Mouse (Mus musculus) induced T-regulatory cell, adult 2 months (primary cell): ENCODE measurements around the gene Sipa1.
"Not testable (repeated sequence)": the region's sequence is repeated elsewhere in the genome, so short reads cannot be mapped to it uniquely, and the experiment has no call there.

Source experiments
- DNase-seq: peaks from one replicate; pipeline ENCODE4 v3.0.0-alpha.2; 2012; ENCODE audit warnings: low read depth

The Sipa1 gene

DNA sequence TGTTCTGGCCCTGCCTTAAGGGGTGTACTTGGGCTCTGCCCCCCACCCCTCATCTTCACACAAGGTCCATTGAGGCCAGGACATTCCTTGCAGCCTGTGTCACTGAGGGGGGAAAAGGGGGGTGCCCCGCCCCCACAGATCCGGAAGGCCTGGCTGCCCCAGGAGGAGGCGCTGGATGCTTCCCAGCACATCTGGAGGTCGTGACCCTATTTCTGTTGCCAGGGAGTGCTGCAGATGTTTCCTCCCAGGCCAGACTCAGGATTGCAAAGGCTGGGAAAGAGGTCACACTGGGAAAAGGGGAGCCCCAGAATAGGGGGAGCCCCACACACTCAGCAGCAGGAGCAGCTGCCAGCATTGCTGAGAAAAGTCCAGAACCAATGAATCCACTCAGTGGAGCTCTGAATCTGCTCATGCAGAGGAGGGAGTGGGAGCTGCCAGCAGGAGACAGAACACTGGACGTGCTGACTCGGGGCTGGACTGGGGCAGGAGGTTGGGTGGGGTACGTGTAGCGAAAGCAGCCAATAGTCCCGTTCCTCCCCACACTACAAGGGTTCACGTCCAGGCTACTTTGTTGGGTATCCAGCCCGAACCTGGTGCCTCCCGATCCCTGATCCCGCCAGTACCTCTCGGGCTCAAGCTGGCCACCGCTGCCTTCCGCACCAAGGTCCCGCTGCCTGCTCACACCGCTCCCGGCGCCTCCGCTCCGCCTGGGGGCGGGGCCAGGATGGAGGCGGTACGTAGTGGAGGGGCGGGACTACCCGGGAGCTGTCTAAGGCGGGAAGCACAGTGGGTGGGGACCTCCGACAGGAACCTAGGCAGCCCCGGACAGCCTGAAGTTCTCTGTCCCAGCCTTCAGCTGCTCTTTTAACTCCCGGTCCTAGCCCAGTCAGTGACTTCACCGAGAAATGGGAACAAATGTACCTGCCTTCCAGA is at the start of gene Sipa1:
TSS of gene Sipa1 (minus strand) at position 727 of the 933 bp plus-strand sequence.
- DNase-seq, result peak; percentile 95

DNA sequence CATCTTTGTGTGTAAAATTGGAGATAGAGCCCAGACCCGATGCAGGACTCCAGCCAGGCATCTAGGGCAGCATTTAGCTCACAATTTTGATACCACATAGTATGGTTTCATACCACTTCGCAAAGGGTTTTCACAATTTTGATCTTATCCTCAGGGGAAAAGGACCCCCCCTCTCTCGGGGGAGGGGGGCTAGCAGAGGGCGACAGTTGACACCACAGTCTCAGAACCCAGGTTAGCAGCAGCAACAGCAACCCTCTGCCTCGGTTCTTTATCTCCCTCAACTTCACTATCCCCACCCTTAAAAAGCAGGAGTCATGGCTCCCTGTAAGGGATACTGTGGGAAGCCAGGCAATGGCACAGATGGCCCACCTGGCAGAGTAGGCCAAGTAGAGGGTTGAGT is 49.7 kb upstream of the Sipa1 start:
- no peak for DNase-seq

DNA sequence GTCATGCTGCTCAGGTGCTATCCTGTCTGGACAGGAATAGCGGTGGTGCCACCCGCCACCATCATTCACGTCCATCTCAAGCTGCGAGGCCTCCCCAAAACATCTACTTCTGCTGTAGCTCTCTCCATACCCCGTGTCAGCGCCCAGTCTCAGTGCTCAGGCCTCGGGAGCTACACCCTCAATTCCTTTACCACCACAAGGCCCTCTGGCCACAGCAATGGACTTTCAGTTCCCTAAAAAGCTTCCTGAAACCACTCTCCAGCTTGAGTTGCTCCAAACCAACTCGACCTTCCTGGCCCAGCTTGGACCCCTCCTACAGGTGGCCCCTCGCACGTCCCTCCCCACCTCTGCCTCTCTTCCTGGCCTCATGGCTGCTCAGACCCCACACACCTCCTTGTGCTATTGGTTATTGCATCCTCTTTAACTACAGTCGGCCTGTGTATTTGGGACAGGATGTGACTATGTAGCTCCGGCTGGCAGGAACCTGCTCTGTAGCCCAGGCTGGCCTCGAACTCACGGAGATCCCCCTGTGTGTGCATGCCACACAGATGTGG is 48.5 kb upstream of the Sipa1 start:
- no peak for DNase-seq

DNA sequence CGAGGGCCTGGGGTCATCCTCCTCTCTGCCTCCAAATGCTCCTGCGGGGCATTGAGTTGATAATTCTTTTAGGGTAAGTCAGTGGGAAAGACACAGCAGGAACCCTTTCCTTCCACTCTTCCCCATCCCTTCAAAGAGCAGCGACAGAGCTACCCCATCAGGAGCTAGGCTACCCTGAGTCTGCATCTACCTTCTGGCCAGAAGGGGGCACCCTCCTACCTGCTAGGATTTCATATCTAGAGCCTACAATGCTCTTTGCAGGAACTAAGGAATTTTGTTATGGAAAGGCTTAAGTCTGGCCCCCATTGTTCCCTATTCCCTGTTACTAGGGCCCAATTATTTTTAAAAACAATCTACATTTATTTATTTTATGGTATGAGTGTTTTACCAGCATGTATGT is 47.7 kb upstream of the Sipa1 start:
- DNase-seq, result peak; percentile 84

DNA sequence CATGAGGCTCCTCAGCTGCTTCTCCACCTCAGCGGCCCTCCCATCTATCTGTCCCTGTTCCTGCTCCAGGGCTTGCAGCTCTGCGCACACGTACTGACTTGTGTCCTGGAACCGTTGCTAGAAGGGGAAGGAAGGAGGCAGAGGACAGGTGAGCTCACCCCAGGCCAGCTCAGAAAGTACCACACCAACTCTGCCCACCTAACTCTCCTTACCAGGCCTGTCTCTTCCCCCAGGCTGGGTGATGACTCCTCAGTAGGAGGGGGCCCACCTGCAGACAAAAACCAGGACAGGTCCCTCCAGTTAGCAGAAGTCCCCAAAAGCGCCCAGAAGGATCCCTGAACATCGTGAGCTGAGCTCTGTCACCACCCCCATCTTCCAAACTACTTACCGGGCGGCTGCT is 47.1 kb upstream of the Sipa1 start:
- no peak for DNase-seq

DNA sequence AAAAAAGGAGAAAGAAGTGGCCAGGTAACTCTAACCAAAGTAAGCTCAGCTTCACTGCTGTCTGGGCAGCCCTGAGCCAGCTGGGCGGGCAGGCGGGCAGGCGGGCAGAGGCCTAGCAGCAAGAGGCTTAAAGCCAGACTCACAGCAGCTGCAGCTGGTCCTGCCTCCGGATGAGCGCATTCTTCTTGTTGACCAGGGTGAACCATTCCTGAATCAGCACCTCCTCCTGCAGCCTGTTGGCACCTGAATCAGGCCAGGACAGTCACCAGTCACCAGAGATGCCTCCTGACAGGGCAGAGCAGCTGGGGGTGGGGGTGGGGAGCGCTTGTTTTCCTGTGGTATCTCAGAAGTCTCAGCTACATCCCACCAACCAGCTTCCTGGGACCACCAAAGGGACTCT is 46.6 kb upstream of the Sipa1 start:
- DNase-seq, result no peak

DNA sequence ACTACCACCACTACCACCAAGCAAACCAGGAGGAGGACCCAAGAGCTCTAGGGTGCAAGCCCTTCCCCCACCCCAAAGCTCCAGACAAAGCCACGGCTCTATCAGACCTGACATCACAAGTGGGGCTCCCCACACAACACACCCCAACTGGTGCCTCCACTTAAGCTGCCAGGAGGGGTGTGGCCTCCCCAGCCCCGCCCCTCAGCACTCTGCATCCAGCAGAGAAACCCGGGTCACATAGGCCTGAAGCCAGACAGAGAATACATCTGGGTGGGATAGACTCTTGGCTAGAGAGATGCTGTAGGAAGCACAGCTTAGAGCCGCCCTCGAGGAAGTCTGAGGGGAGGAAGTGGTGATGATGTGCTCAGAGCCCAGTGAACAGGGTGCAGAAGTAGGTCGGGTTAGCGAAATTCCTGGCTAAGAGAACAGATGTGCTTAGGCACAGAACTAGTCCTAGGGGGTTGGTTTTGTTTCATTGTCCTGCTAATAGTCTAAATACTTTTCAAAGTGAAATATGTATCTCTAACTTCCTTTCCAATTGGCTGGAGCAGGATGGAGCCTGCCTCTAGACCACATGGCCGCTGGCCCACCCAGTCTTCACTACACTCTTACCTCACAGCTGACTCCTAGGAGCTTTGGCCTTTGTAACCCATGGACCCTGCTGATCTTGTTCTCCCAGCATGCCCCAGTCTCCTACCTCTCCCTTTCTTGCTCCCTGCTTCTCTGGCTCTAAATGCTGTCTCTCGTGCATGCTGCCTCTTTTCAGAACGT is 41.5 kb upstream of the Sipa1 start:
- DNase-seq, result peak; percentile 91

DNA sequence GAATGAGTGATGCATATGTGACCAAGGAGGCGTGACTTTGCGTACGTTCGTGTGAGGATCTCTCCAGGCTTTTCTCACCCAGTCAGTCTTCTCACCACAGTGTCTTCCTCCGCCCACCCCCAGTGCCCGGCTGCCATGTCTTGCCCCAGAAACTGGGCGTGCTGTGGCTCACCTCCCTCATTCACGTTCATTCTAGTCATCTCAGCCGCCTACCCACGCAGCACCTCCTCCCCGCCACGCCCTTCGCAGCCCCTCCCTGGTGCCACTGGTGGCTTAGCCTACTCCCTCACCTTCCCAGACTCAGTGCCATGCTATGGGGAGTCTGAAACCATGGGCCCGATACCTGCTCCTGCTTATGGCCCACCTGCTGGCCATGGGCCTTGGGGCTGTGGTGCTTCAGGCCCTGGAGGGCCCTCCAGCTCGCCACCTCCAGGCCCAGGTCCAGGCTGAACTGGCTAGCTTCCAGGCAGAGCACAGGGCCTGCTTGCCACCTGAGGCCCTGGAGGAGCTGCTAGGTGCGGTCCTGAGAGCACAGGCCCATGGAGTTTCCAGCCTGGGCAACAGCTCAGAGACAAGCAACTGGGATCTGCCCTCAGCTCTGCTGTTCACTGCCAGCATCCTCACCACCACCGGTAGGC is 40.8 kb upstream of the Sipa1 start, which contains the start of gene Kcnk7:
TSS of gene Kcnk7 (plus strand) at position 205 of the 638 bp plus-strand sequence.
- DNase-seq, result peak; percentile 91

DNA sequence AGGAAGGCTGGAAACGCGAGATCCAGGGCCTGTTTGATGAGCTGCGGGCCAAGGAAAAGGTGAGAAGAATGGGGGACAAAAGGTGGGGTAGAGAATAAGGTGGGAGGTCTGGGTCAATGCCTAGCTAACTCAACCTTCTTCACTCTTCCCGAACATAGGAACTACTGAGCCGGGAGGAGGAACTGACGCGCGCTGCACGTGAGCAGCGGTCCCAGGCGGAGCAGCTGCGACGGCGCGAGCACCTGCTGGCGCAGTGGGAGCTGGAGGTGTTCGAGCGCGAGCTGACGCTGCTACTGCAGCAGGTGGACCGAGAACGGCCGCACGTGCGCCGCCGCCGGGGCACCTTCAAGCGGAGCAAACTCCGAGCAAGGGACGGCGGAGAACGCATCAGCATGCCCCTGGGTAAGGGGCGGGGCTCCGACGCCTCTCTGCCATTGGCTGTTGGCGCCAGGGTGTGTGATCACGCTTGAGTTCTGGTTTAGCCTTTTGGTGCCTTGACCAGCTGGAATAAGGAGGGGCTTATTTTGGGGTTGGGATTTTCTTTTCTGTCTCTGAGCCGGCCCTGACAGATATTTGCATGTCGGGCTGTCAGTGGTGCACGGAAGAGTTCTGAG is 32.4 kb upstream of the Sipa1 start:
- no peak for DNase-seq

DNA sequence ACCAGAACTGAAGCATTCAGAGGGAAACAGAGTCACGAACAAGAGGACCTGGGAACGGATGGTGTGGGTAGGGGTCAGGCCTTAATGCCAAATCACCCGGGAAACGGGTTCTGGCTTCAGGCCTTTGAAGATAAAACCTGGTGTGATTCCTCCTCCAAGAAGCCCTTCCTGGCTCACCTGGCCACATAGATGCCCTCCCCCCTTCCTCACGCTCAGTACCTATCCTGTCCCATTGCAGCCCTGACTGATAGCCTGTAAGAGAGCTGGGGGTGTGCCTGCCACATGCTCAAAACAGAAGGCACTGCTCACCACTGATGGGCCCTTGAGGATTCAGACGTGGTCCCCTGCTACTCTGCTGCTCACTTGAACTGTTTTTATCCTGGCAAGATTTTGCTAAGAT is 30.3 kb upstream of the Sipa1 start:
- DNase-seq, result no peak

DNA sequence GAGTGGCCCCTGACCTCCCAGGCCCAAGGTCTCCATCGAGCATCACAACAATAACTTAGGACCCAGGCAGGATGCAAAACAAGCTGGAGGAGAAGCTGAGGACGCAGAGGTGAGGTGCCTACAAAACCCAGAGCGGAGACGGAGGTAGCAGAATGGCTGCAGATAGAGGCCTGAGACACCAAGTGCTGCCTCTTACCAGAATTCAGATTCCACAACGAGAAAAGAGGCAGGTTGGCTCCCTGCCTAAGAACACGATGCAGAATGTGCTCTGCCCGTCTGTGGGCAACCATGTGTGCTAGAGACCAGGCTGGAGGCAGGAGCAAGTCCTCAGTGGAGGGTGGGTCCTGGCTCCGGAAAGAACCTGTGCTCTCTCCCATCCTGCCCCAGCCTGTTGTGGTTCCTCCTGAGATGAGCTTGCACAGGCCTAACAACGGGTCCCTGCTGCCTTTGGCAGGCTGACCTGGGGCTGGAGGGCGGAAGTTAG is 29.4 kb upstream of the Sipa1 start:
- no peak for DNase-seq

DNA sequence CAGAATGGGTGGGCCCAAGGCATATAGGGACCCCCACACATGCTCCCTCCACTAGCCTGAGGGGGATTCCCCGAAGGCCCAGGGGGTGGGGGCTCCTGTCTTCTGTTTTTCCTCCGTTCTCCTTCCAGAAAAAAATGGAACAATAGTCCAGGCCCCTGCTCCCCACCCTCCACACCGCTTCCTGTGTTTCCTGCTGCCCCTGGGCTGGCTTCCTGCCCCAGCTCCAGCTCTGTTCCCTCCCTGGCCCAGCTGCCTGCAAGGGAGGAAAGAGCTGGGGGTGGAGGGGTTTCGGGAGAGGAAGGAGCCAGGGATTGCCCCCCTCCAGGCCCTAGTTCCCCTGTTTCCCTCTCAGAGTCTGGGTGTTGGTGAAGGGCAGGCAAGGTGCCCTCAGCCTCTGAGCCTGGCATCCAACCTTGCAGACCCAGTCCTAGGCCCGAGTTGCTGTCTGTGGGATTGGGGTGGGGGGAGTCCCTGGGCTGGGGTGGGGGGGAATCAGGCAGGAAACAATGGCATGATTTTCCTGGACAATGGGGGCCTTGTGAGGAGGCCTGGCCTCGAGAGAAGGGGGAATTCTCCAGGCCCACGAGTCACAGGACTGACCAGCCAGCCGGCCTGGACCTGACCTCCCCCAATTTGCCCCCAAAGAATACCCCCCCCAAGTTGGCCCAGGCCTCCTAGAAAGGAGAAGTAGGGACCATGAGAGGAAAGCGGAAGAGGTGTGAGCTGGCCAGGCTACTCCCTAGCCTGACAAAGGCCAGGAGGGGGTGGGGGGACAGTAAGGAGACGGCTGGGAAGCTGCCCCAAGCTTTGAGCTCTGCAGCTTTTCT is 28.8 kb upstream of the Sipa1 start:
- no peak for DNase-seq

DNA sequence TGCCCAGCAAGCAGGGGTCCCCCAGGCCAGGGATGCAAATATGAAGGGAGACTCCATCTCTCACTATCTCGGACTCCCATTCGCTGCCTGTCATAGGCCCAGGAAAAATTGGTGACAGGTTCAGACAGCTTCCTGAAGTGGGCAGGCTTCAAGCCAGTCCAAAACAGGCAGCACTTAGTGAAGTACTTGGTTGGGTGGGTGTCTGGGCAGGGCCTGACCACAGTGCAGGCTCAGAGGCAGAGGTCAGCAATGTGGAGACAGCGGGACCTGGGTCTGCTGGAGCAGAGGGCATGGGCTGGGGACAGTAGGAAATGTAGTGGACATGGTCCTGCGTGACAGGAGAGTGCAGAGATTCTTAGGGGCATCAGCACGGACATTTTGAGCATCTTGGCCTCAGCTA is 28.1 kb upstream of the Sipa1 start:
- DNase-seq, result no peak

DNA sequence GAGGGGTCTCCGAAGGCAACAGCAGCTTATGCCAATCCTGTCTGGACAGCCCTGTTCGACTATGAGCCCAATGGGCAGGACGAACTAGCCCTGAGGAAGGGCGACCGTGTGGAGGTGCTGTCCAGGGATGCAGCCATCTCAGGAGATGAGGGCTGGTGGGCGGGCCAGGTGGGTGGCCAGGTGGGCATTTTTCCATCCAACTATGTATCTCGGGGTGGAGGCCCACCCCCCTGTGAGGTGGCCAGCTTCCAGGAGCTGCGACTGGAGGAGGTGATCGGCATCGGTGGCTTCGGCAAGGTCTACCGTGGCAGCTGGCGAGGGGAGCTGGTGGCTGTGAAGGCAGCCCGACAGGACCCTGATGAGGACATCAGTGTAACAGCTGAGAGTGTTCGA is 26.8 kb upstream of the Sipa1 start:
- DNase-seq, result no peak

DNA sequence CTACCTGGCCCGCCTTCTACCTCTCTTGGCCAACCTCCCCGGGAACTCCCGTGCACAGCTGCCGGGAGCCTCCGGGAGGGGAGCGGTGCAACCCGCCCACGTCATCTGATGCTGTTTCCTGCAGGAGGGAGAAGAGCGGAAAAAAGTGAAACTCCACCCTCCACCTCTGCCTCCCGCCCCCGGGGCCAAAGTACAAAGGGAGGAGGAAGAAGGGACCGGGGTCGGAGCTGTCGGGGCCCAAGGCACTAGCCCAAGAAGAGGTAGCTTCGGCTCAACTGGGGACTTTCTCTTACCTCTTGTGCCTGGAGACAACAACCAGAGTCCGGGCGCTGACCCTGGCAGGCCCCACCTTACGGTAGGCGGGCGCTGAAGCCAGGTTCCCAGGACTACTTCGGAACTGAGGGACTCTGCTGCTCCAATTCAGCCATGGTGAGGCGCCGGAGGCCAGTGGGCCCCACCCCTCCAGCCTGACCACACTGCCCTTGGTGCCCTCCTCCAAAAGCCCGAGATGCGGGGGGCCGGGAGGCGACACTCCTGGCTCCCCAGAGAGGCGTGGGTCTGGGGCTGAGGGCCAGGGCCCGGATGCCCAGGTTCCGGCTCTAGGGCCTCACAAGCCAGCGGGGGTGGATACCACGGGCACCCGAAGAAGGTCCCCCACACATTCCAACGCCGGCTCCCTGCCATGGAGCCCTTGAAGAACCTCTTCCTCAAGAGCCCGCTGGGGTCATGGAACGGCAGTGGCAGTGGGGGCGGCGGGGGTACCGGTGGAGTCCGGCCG is 26.2 kb upstream of the Sipa1 start:
- DNase-seq, result peak; percentile 97

DNA sequence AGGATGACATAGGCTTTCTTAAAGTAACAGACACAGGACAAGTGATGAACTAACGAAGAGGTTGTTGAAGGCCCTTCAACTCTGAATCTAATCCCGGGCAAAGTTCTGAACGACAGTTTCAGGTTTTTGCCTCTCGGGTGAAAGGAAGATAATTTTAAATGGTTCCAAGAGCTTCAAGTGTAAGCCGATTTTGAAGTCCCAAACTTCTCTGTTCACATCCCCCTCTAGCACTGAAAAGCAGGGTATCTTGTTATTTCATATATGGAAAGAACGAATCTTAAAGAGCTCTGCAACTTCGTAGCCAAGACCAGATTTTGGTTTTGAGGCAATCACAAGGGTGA is 25.6 kb upstream of the Sipa1 start:
- DNase-seq, result no peak

DNA sequence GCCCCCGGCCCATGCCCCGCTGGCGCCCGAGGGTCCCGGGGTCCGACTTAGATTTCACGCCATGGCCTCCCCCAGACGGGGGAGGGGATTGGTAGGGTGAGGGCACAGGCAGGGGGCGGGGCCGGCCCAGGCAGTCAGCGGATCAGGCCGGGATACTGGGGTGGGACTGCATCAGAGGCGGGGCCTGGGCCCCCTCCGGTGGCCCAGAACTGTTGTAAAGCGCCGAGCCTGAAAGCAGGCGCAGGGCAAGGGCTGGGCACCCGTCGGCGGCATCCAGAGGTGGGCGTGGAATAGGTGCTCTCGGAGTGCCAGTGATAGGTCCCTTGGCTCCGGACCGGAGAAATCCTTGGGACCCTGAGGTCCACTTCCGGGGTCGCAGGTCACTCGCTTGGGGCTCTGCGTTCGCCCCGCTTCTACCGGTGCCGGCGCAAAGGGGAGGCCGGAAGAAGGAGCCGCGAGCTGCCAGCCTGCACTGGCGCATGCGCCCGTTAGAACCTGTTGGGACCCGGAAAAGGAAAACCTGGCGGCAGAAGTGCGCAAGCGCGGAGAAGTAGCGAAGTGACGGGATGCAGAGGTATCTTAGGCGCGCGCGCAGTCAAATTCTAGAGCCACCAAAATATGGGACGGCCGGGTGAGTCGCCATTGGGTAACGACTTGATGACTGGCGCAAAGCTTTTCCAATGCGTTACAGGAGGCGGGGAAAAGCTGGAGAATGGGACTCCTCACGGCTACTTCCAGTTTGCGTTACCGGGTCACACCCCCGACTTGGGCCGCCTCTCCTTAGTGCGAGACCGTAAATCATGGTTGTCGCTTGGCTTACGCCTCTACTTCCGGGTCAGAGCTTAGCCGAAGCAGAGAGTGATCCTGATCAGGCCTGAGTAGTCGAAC is 24.9 kb upstream of the Sipa1 start, which contains the start of the genes Map3k11 and Pcnx3:
TSS of gene Map3k11 (plus strand) at position 543 of the 888 bp plus-strand sequence.
TSS of gene Pcnx3 (minus strand) at position 709 of the 888 bp plus-strand sequence.
- peak; percentile 100 for DNase-seq

DNA sequence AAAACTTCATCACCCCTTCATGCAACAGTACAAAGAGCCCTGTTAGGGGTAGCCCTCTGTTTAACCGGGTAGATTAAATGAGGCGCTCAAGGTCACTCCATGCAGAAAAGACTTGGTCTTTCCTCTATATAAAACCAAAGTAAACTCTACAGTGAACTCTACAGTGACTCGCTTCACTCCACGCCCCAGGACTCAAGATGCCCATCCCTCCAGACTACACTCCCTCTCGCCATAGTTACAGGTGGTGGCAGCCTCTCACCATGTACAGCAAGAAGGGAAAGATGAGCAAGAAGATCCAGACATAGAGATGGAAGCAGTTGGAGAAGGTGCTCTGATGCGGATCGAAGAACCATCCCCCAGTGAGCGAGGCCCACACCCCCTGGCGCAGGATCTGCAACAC is 24.2 kb upstream of the Sipa1 start:
- DNase-seq, result peak; percentile 30

DNA sequence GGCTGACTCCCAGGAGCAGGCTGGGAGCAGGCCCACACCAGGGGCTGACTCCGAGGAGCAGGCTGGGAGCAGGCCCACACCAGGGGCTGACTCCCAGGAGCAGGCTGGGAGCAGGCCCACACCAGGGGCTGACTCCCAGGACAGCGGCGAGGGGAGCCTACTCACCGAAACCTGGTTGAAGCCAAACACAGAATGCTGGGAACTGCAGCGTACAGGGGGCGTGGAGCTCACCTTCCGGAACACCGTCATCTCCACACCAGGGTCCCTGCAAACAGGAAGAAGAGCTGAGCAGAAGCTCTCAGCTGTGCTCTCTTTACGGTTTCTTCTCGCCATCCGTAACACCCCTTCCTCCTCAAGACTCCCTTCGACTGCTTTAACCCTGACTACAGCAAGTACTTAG is 23.4 kb upstream of the Sipa1 start:
- not testable (repeated sequence) for DNase-seq
